Mouse (Mus musculus) bone marrow macrophage, adult 2 months (primary cell): ENCODE data around the gene Gm28635.

Source experiments
- CTCF ChIP-seq: IDR thresholded peaks from 2 replicates; pipeline ENCODE4 v1.5.1; 2012; ENCODE audit warnings: low read depth, mild to moderate bottlenecking, low read length, moderate library complexity
- POLR2A ChIP-seq: IDR thresholded peaks from 2 replicates; pipeline ENCODE4 v1.6.1; 2012; ENCODE audit warnings: mild to moderate bottlenecking, low read depth, low read length, borderline replicate concordance

GRCm38 (mm10) chr2:84670569-84670933 lies 7.3 kb downstream of the Gm28635 start, which contains the start of gene Selenoh:
- TF ChIP-seq POLR2A (no peak), CTCF (no peak)
